Mouse (Mus musculus): ENCODE measurements around the gene Dlgap1.
"Not testable (repeated sequence)": the region's sequence is repeated elsewhere in the genome, so short reads cannot be mapped to it uniquely, and the experiment has no call there.

The Dlgap1 gene

GRCm38 (mm10) chr17:70827463-70828179, 858.7 kb downstream of the Dlgap1 start:
- not testable (repeated sequence) for DNase-seq

GRCm38 (mm10) chr17:70828180-70828528, 859.3 kb downstream of the Dlgap1 start:
- DNase-seq: no peak

GRCm38 (mm10) chr17:70828569-70828968, 859.7 kb downstream of the Dlgap1 start:
- DNase-seq: no peak

GRCm38 (mm10) chr17:70829217-70829616, 860.3 kb downstream of the Dlgap1 start:
- no peak for DNase-seq

- DNase-seq: no peak
These were observed 861.3 kb downstream of the Dlgap1 start for GRCm38 (mm10) chr17:70829943-70830715.

GRCm38 (mm10) chr17:70831591-70831990, 862.7 kb downstream of the Dlgap1 start:
- DNase-seq: no peak

GRCm38 (mm10) chr17:70832544-70832943, 863.7 kb downstream of the Dlgap1 start:
- no peak for DNase-seq

- DNase-seq: no peak
These were observed 865.6 kb downstream of the Dlgap1 start for GRCm38 (mm10) chr17:70834430-70834965.

- DNase-seq: no peak
These were observed 866.4 kb downstream of the Dlgap1 start for GRCm38 (mm10) chr17:70835071-70835790.

- DNase-seq: no peak
These were observed 867.9 kb downstream of the Dlgap1 start for GRCm38 (mm10) chr17:70836820-70837219.

- not testable (repeated sequence) for DNase-seq
These were observed 868.6 kb downstream of the Dlgap1 start for GRCm38 (mm10) chr17:70837474-70837873.

GRCm38 (mm10) chr17:70838031-70838430, 869.2 kb downstream of the Dlgap1 start:
- DNase-seq: no peak

- no peak for DNase-seq
These were observed 869.7 kb downstream of the Dlgap1 start for GRCm38 (mm10) chr17:70838533-70838932.

- DNase-seq: no peak
These were observed 874.4 kb downstream of the Dlgap1 start for GRCm38 (mm10) chr17:70843252-70843651.

- DNase-seq: no peak
These were observed 876.1 kb downstream of the Dlgap1 start for GRCm38 (mm10) chr17:70844971-70845370.

- no peak for DNase-seq
These were observed 876.7 kb downstream of the Dlgap1 start for GRCm38 (mm10) chr17:70845543-70845942.

GRCm38 (mm10) chr17:70846111-70846644, 877.3 kb downstream of the Dlgap1 start:
- no peak for DNase-seq

GRCm38 (mm10) chr17:70847086-70847485, 878.2 kb downstream of the Dlgap1 start:
- no peak for DNase-seq

GRCm38 (mm10) chr17:70847751-70848510, 879.1 kb downstream of the Dlgap1 start:
- DNase-seq: no peak

- DNase-seq: no peak
These were observed 879.9 kb downstream of the Dlgap1 start for GRCm38 (mm10) chr17:70848511-70849398.
